Mouse (Mus musculus): ENCODE measurements around the gene C1qbp.

DNA sequence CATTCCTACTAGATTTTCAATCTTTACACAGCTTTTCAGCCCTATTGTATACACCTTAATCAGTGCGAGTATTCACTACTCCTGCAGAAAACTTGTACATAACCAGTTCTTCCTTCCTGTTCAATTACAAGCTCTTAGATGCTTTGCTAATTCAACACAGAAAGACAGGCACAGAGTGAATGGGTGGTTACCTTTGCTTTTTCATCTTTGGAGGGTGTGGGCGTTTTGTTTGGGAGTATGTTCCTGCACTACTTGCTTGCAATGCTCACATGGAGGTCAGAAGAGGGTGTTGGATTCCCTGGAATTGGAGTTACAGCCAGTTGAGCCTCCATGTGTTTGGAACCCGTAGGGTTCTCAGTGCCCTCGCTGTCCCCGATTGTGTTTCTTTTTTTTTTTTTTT is 22.2 kb upstream of the C1qbp start:
- TF ChIP-seq CTCF (IDR thresholded peaks at IDR 0.05; ENCODE audit: borderline replicate concordance, extremely low read depth, insufficient read depth, insufficient read length) (no peak), POLR2A (IDR thresholded peaks at IDR 0.05; ENCODE audit: borderline replicate concordance, extremely low read depth, insufficient read depth, insufficient read length, poor library complexity, severe bottlenecking) (no peak)

Measured in brain, embryonic 14.5 days (tissue).